Mouse (Mus musculus) olfactory bulb, adult 2 months (tissue): ENCODE results near the gene Slc2a5.

Source experiments
- CTCF ChIP-seq: fragments of 200-500 bp; IDR thresholded peaks from 2 replicates; pipeline ENCODE4 v1.5.1; 2012; ENCODE audit warnings: low read depth, mild to moderate bottlenecking, low read length, moderate library complexity; ENCODE audit not compliant: insufficient read depth
- POLR2A ChIP-seq: fragments of 200-500 bp; IDR thresholded peaks from 2 replicates; pipeline ENCODE4 v1.6.1; 2012; ENCODE audit warnings: mild to moderate bottlenecking, low read depth, low read length, moderate library complexity; ENCODE audit not compliant: insufficient read depth

DNA sequence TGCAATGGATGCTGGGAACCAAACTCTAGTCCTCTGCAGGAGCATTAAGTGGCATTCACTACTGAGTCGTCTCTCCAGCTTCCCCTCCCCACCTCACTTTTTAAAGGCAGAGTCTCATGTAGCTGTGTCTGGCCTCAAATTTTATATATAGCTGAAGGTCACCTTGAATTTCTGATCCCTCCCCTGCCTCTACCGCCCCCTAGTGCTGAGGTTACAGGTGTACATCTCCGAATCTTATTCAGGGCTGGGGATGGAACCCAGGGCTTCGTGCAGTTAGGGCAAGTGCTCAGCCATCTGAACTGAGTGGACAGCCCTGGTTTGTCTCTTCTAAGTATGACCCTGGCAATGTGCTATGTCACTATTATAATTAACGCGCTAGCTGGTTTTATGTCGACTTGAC, 32.0 kb downstream of the Slc2a5 start:
- no peak for TF ChIP-seq CTCF
- no peak for TF ChIP-seq POLR2A
